22 mouse cellular contexts compared by ENCODE assay signal in genomic region chr11:32187256-32187655, GRCm38 (mm10). TPM values are rescaled to one million over a fixed set of nuclear protein-coding genes. Genes with fewer than 3 reads are reported as not detected.
A peak's percentile ranks its signal among the peaks of the same experiment; 100 is the strongest.
DNase-seq lines count a peak whose midpoint lies in the region; ATAC-seq and TF ChIP-seq lines count a peak whose summit lies in the region.
"Had no signal": no experiment of that assay in that cellular context is flagged by ENCODE, and none has a peak within 500 bp of the region (broad histone marks: within the 10 kb centered on the region; RNA-seq: fewer than 3 reads in every experiment).

No protein-coding gene starts in this region.

- TF ChIP-seq EP300 in ES-Bruce4 (IDR thresholded peaks at IDR 0.05; ENCODE audit: insufficient read depth, low read depth, low read length): no peak

- no peak for TF ChIP-seq POLR2A in ES-Bruce4 (IDR thresholded peaks at IDR 0.05; ENCODE audit: insufficient read depth, low read length)
- no peak for TF ChIP-seq POLR2A in bone marrow, adult 2 months (IDR thresholded peaks at IDR 0.05; ENCODE audit: borderline replicate concordance, control insufficient read depth, low read depth, low read length)

- no peak for ATAC-seq in intestine, embryonic 14.5 days (replicated peaks; ENCODE audit: low FRiP score, low TSS enrichment, low read depth)
- no peak for ATAC-seq in intestine, postnatal 0 days
- no peak for ATAC-seq in midbrain, embryonic 11.5 days (ENCODE audit: low FRiP score)
- no peak for ATAC-seq in midbrain, embryonic 16.5 days
- ATAC-seq: forebrain, embryonic 15.5 days; intestine, embryonic 16.5 days; midbrain, embryonic 13.5 days had no signal

- no peak overlapping the region for H3K4me2 ChIP-seq in intestine, embryonic 14.5 days (ENCODE audit: low read length)
- H3K4me2 ChIP-seq in intestine, postnatal 0 days (replicated peaks; ENCODE audit: low read depth): no peak overlapping the region
- no peak overlapping the region for H3K4me2 ChIP-seq in midbrain, embryonic 11.5 days
- no peak overlapping the region for H3K4me2 ChIP-seq in midbrain, embryonic 16.5 days (ENCODE audit: low read length)
- H3K4me2 ChIP-seq: embryonic facial prominence, embryonic 12.5 days; forebrain, embryonic 15.5 days; hindbrain, embryonic 14.5 days; lung, embryonic 15.5 days; midbrain, embryonic 13.5 days had no signal

- H3K4me1 ChIP-seq in intestine, embryonic 14.5 days (replicated peaks; ENCODE audit: control insufficient read depth, insufficient read depth, low read length): no peaks in the 10 kb centered on the region
- H3K4me1 ChIP-seq in intestine, postnatal 0 days (replicated peaks; ENCODE audit: control insufficient read depth, insufficient read depth, low read length): no peaks in the 10 kb centered on the region
- no peaks in the 10 kb centered on the region for H3K4me1 ChIP-seq in midbrain, embryonic 11.5 days (ENCODE audit: control insufficient read depth, insufficient read depth, low read length)
- no peaks in the 10 kb centered on the region for H3K4me1 ChIP-seq in midbrain, embryonic 16.5 days (ENCODE audit: control insufficient read depth, insufficient read depth, low read length)
- no peaks in the 10 kb centered on the region for H3K4me1 ChIP-seq in ES-Bruce4 (ENCODE audit: control insufficient read depth, insufficient read depth, low read length)
- H3K4me1 ChIP-seq in bone marrow, adult 2 months (ENCODE audit: control insufficient read depth, insufficient read depth, low read length): no peaks in the 10 kb centered on the region
- H3K4me1 ChIP-seq: embryonic facial prominence, embryonic 12.5 days; lung, embryonic 15.5 days; midbrain, embryonic 13.5 days had no signal

- no peaks in the 10 kb centered on the region for H3K36me3 ChIP-seq in intestine, embryonic 14.5 days (ENCODE audit: control insufficient read depth, insufficient read depth, low read length)
- no peaks in the 10 kb centered on the region for H3K36me3 ChIP-seq in intestine, postnatal 0 days (ENCODE audit: control insufficient read depth, insufficient read depth)
- H3K36me3 ChIP-seq in midbrain, embryonic 11.5 days (ENCODE audit: control insufficient read depth, insufficient read depth, low read length): no peaks in the 10 kb centered on the region
- no peaks in the 10 kb centered on the region for H3K36me3 ChIP-seq in midbrain, embryonic 16.5 days (ENCODE audit: control insufficient read depth, insufficient read depth, low read length)
- H3K36me3 ChIP-seq in ES-Bruce4 (ENCODE audit: control insufficient read depth, insufficient read depth, low read length, poor library complexity, severe bottlenecking): no peaks in the 10 kb centered on the region
- H3K36me3 ChIP-seq: embryonic facial prominence, embryonic 12.5 days; forebrain, embryonic 15.5 days; heart, embryonic 10.5 days; lung, embryonic 15.5 days; midbrain, embryonic 13.5 days had no signal

- DNase-seq in intestine, embryonic 14.5 days (ENCODE audit: low spot score): peak; percentile 38
- DNase-seq in midbrain, embryonic 11.5 days (ENCODE audit: low spot score, missing footprints): peak; percentile 45
- no peak for DNase-seq in spleen, adult 12 weeks (ENCODE audit: low spot score)
- DNase-seq: adrenal gland, adult 8-10 months; cerebellum, postnatal 10 days; gastrocnemius, postnatal 25 days; kidney, postnatal 10 days; left cerebral cortex, postnatal 4 days; retina, postnatal 1 day; thymus, postnatal 25 days had no signal

- H3K9ac ChIP-seq in intestine, embryonic 14.5 days (ENCODE audit: low read length): no peak overlapping the region
- H3K9ac ChIP-seq in intestine, postnatal 0 days (ENCODE audit: low read depth, low read length): no peak overlapping the region
- no peak overlapping the region for H3K9ac ChIP-seq in midbrain, embryonic 11.5 days (ENCODE audit: low read length)
- H3K9ac ChIP-seq in midbrain, embryonic 16.5 days (ENCODE audit: low read depth, low read length): no peak overlapping the region
- H3K9ac ChIP-seq in ES-Bruce4 (ENCODE audit: low read depth, poor library complexity, severe bottlenecking): no peak overlapping the region
- H3K9ac ChIP-seq: embryonic facial prominence, embryonic 12.5 days; forebrain, embryonic 15.5 days; hindbrain, embryonic 14.5 days; lung, embryonic 15.5 days; midbrain, embryonic 13.5 days had no signal

- no peaks in the 10 kb centered on the region for H3K9me3 ChIP-seq in intestine, embryonic 14.5 days (ENCODE audit: control insufficient read depth, low read length)
- no peaks in the 10 kb centered on the region for H3K9me3 ChIP-seq in intestine, postnatal 0 days (ENCODE audit: control insufficient read depth)
- no peaks in the 10 kb centered on the region for H3K9me3 ChIP-seq in midbrain, embryonic 11.5 days (ENCODE audit: control insufficient read depth, low read length)
- peaks cover 3% of the 10 kb centered on the region; the same call in 1 of the 2 replicates for H3K9me3 ChIP-seq in midbrain, embryonic 16.5 days (replicated peaks; ENCODE audit: control insufficient read depth, low read length, poor library complexity, severe bottlenecking)
- no peaks in the 10 kb centered on the region for H3K9me3 ChIP-seq in ES-Bruce4 (replicated peaks; ENCODE audit: control insufficient read depth, insufficient read depth, low read length, poor library complexity, severe bottlenecking)
- H3K9me3 ChIP-seq: embryonic facial prominence, embryonic 12.5 days; forebrain, embryonic 15.5 days; heart, embryonic 10.5 days; lung, embryonic 15.5 days; midbrain, embryonic 13.5 days had no signal

- H3K27me3 ChIP-seq in intestine, embryonic 14.5 days (replicated peaks; ENCODE audit: control insufficient read depth, insufficient read depth, low read length): no peaks in the 10 kb centered on the region
- H3K27me3 ChIP-seq in intestine, postnatal 0 days (replicated peaks; ENCODE audit: control insufficient read depth, insufficient read depth, low read length): no peaks in the 10 kb centered on the region
- no peaks in the 10 kb centered on the region for H3K27me3 ChIP-seq in midbrain, embryonic 11.5 days (ENCODE audit: control insufficient read depth, insufficient read depth, low read length)
- no peaks in the 10 kb centered on the region for H3K27me3 ChIP-seq in midbrain, embryonic 16.5 days (ENCODE audit: control insufficient read depth, insufficient read depth, low read depth, low read length)
- no peaks in the 10 kb centered on the region for H3K27me3 ChIP-seq in ES-Bruce4 (ENCODE audit: control insufficient read depth, insufficient read depth, low read length, poor library complexity, severe bottlenecking)
- H3K27me3 ChIP-seq: embryonic facial prominence, embryonic 12.5 days; forebrain, embryonic 15.5 days; midbrain, embryonic 13.5 days had no signal

- no peak overlapping the region for H3K4me3 ChIP-seq in intestine, embryonic 14.5 days (ENCODE audit: low read depth, low read length)
- H3K4me3 ChIP-seq in intestine, postnatal 0 days (ENCODE audit: low read depth, low read length): no peak overlapping the region
- no peak overlapping the region for H3K4me3 ChIP-seq in midbrain, embryonic 11.5 days (ENCODE audit: low read depth, low read length)
- H3K4me3 ChIP-seq in midbrain, embryonic 16.5 days (ENCODE audit: low read depth, low read length): no peak overlapping the region
- no peak overlapping the region for H3K4me3 ChIP-seq in ES-Bruce4 (ENCODE audit: low read depth, low read length)
- H3K4me3 ChIP-seq in bone marrow, adult 2 months (replicated peaks; ENCODE audit: control insufficient read depth, low read depth, low read length): no peak overlapping the region
- H3K4me3 ChIP-seq: embryonic facial prominence, embryonic 12.5 days; erythroblast, embryonic 14.5 days; forebrain, embryonic 15.5 days; heart, embryonic 10.5 days; lung, embryonic 15.5 days; midbrain, embryonic 13.5 days had no signal

- WGBS in intestine, embryonic 14.5 days: 90% methylated on average over 4 of the region's 4 CpGs
- WGBS in intestine, postnatal 0 days: 92% methylated on average over 4 of the region's 4 CpGs
- WGBS in midbrain, embryonic 11.5 days: 91% methylated on average over 4 of the region's 4 CpGs
- WGBS in midbrain, embryonic 16.5 days: 91% methylated on average over 4 of the region's 4 CpGs
- 87% methylated on average over 4 of the region's 4 CpGs for WGBS in bone marrow, adult 2 months

- no peak overlapping the region for H3K27ac ChIP-seq in intestine, embryonic 14.5 days (ENCODE audit: low read depth)
- no peak overlapping the region for H3K27ac ChIP-seq in intestine, postnatal 0 days (ENCODE audit: low read depth, low read length)
- no peak overlapping the region for H3K27ac ChIP-seq in midbrain, embryonic 11.5 days (ENCODE audit: low read depth, low read length)
- H3K27ac ChIP-seq in midbrain, embryonic 16.5 days (ENCODE audit: low read length): no peak overlapping the region
- H3K27ac ChIP-seq in ES-Bruce4 (ENCODE audit: insufficient read depth, low read length): no peak overlapping the region
- H3K27ac ChIP-seq in bone marrow, adult 2 months (ENCODE audit: control insufficient read depth, insufficient read depth, low read depth, low read length, poor library complexity): no peak overlapping the region
- H3K27ac ChIP-seq: embryonic facial prominence, embryonic 12.5 days; forebrain, embryonic 15.5 days; heart, embryonic 10.5 days; hindbrain, embryonic 14.5 days; lung, embryonic 15.5 days; midbrain, embryonic 13.5 days had no signal

- TF ChIP-seq CTCF in intestine, postnatal 0 days (IDR thresholded peaks at IDR 0.05; ENCODE audit: low read depth): no peak
- TF ChIP-seq CTCF in ES-Bruce4 (IDR thresholded peaks at IDR 0.05; ENCODE audit: low read depth, low read length): peak; percentile 42
- TF ChIP-seq CTCF in bone marrow, adult 2 months (IDR thresholded peaks at IDR 0.05; ENCODE audit: control insufficient read depth, insufficient read depth, low read length): peak; percentile 19; the same call in 1 of the 2 replicates

RNA-seq across cellular contexts. Expression of gene Il9r, which starts 12.8 kb away (rescaled TPM):
- not detected in 2 replicates for polyA plus RNA-seq in intestine, embryonic 14.5 days (2014; fragmentation: Nextera tagmentation; extraction: Ambion mirVana)
- polyA plus RNA-seq in intestine, postnatal 0 days (2015; fragmentation: Nextera tagmentation; extraction: Ambion mirVana): not detected in 2 replicates
- polyA plus RNA-seq in midbrain, embryonic 11.5 days (2014; fragmentation: Nextera tagmentation; extraction: Ambion mirVana): not detected in 2 replicates
- not detected in 2 replicates for polyA plus RNA-seq in midbrain, embryonic 16.5 days (2015; fragmentation: Nextera tagmentation; extraction: Ambion mirVana)
- not detected in 2 replicates for polyA plus RNA-seq in ES-Bruce4 (2011; ENCODE audit: insufficient read depth, insufficient read length, low read depth, missing spikeins)
- 0.55 and 0.79 TPM in 2 replicates for polyA plus RNA-seq in bone marrow, adult 2 months (2011; ENCODE audit: insufficient read depth, insufficient read length, low replicate concordance, missing spikeins)
- polyA plus RNA-seq: embryonic facial prominence, embryonic 12.5 days; erythroblast, embryonic 14.5 days; forebrain, embryonic 15.5 days; hindbrain, embryonic 14.5 days; midbrain, embryonic 13.5 days had no signal

RNA-seq across cellular contexts. Expression of gene Snrnp25, which starts 18.0 kb away (rescaled TPM):
- 58.0 and 60.7 TPM in 2 replicates for polyA plus RNA-seq in intestine, embryonic 14.5 days (2014; fragmentation: Nextera tagmentation; extraction: Ambion mirVana)
- polyA plus RNA-seq in intestine, postnatal 0 days (2015; fragmentation: Nextera tagmentation; extraction: Ambion mirVana): 27.0 and 28.0 TPM in 2 replicates
- 77.0 and 87.0 TPM in 2 replicates for polyA plus RNA-seq in midbrain, embryonic 11.5 days (2014; fragmentation: Nextera tagmentation; extraction: Ambion mirVana)
- polyA plus RNA-seq in midbrain, embryonic 16.5 days (2015; fragmentation: Nextera tagmentation; extraction: Ambion mirVana): 37.2 and 41.2 TPM in 2 replicates
- 30.4 and 32.3 TPM in 2 replicates for polyA plus RNA-seq in ES-Bruce4 (2011; ENCODE audit: insufficient read depth, insufficient read length, low read depth, missing spikeins)
- 61.6 and 71.3 TPM in 2 replicates for polyA plus RNA-seq in bone marrow, adult 2 months (2011; ENCODE audit: insufficient read depth, insufficient read length, low replicate concordance, missing spikeins)

RNA-seq across cellular contexts. Expression of gene Rhbdf1, which starts 34.8 kb away (rescaled TPM):
- polyA plus RNA-seq in intestine, embryonic 14.5 days (2014; fragmentation: Nextera tagmentation; extraction: Ambion mirVana): 45.6 and 57.9 TPM in 2 replicates
- polyA plus RNA-seq in intestine, postnatal 0 days (2015; fragmentation: Nextera tagmentation; extraction: Ambion mirVana): 20.7 and 26.1 TPM in 2 replicates
- polyA plus RNA-seq in midbrain, embryonic 11.5 days (2014; fragmentation: Nextera tagmentation; extraction: Ambion mirVana): 13.2 and 14.1 TPM in 2 replicates
- polyA plus RNA-seq in midbrain, embryonic 16.5 days (2015; fragmentation: Nextera tagmentation; extraction: Ambion mirVana): 18.5 and 24.0 TPM in 2 replicates
- 26.8 and 33.3 TPM in 2 replicates for polyA plus RNA-seq in ES-Bruce4 (2011; ENCODE audit: insufficient read depth, insufficient read length, low read depth, missing spikeins)
- polyA plus RNA-seq in bone marrow, adult 2 months (2011; ENCODE audit: insufficient read depth, insufficient read length, low replicate concordance, missing spikeins): 2.4 and 4.2 TPM in 2 replicates

RNA-seq across cellular contexts. Expression of gene Mpg, which starts 39.0 kb away (rescaled TPM):
- polyA plus RNA-seq in intestine, embryonic 14.5 days (2014; fragmentation: Nextera tagmentation; extraction: Ambion mirVana): 36.2 and 39.3 TPM in 2 replicates
- polyA plus RNA-seq in intestine, postnatal 0 days (2015; fragmentation: Nextera tagmentation; extraction: Ambion mirVana): 19.2 and 20.9 TPM in 2 replicates
- 24.8 and 27.2 TPM in 2 replicates for polyA plus RNA-seq in midbrain, embryonic 11.5 days (2014; fragmentation: Nextera tagmentation; extraction: Ambion mirVana)
- 36.1 and 41.7 TPM in 2 replicates for polyA plus RNA-seq in midbrain, embryonic 16.5 days (2015; fragmentation: Nextera tagmentation; extraction: Ambion mirVana)
- polyA plus RNA-seq in ES-Bruce4 (2011; ENCODE audit: insufficient read depth, insufficient read length, low read depth, missing spikeins): 18.4 and 20.5 TPM in 2 replicates
- polyA plus RNA-seq in bone marrow, adult 2 months (2011; ENCODE audit: insufficient read depth, insufficient read length, low replicate concordance, missing spikeins): 10.9 and 20.1 TPM in 2 replicates
